Comparison of ENCODE assay signal across 10 mouse cellular contexts in the genomic region with DNA sequence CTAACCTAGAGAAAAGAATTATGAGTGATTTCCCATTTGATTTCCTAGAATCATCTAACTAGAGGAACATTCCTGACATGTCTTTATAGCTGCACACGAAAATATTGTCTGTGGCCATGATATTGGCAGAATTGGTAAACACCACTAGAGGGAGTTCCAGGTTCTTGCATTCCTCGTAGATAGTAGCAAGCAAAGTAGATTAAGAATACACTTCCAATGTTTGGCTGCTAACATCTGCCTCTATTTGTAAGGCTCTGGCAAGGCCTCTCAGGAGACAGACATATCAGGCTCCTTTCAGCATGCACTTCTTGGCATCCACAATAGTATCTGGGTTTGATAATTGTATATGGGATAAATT. TPM values are rescaled to one million over a fixed set of nuclear protein-coding genes. Genes with fewer than 3 reads are reported as not detected.
DNase-seq lines count a peak whose midpoint lies in the region; ATAC-seq and TF ChIP-seq lines count a peak whose summit lies in the region.
"Had no signal": no experiment of that assay in that cellular context is flagged by ENCODE, and none has a peak within 500 bp of the region (broad histone marks: within the 10 kb centered on the region; RNA-seq: fewer than 3 reads in every experiment).

No protein-coding gene starts in this region.

- peak; percentile 54 for DNase-seq in heart, adult 11 months
- DNase-seq in thymus, adult 2 months, result peak; percentile 19
- no peak for DNase-seq in thymus, adult 18-20 months
- peak; percentile 55 for DNase-seq in retina, postnatal 1 day
- DNase-seq in cerebellum, adult 18-20 months, result no peak
- DNase-seq in right cerebral cortex, adult 18-20 months, result no peak

- TF ChIP-seq CTCF in thymus, adult 2 months (IDR thresholded peaks at IDR 0.05; ENCODE audit: borderline replicate concordance, control insufficient read depth, extremely low read depth, insufficient read depth, low read length, poor library complexity), result no peak

- no peaks in the 10 kb centered on the region for H3K9me3 ChIP-seq in heart, embryonic 12.5 days (replicated peaks)
- H3K9me3 ChIP-seq in erythroblast, embryonic 14.5 days (ENCODE audit: control insufficient read depth, low read length), result no peaks in the 10 kb centered on the region
- H3K9me3 ChIP-seq: forebrain, embryonic 15.5 days; limb, embryonic 12.5 days had no signal

- no peak overlapping the region for H3K4me3 ChIP-seq in heart, embryonic 12.5 days
- H3K4me3 ChIP-seq in thymus, adult 2 months (ENCODE audit: control insufficient read depth, insufficient read depth, low read length), result no peak overlapping the region
- peak overlapping the region; percentile 100 for H3K4me3 ChIP-seq in erythroblast, embryonic 14.5 days (replicated peaks)

- H3K36me3 ChIP-seq in heart, embryonic 12.5 days, result no peaks in the 10 kb centered on the region
- H3K36me3 ChIP-seq in thymus, adult 2 months (ENCODE audit: control insufficient read depth, insufficient read depth, low read length), result no peaks in the 10 kb centered on the region
- peaks cover 21% of the 10 kb centered on the region for H3K36me3 ChIP-seq in erythroblast, embryonic 14.5 days (ENCODE audit: control insufficient read depth)
- H3K36me3 ChIP-seq: forebrain, embryonic 15.5 days had no signal

- no peak for ATAC-seq in heart, embryonic 12.5 days (ENCODE audit: insufficient number of reproducible peaks, low FRiP score)

- peaks cover 24% of the 10 kb centered on the region for H3K27me3 ChIP-seq in heart, embryonic 12.5 days (replicated peaks)
- H3K27me3 ChIP-seq in thymus, adult 2 months (ENCODE audit: control insufficient read depth, insufficient read depth, low read length), result no peaks in the 10 kb centered on the region; the same call in 1 of the 2 replicates
- peaks cover 27% of the 10 kb centered on the region for H3K27me3 ChIP-seq in erythroblast, embryonic 14.5 days (ENCODE audit: control insufficient read depth)
- H3K27me3 ChIP-seq: forebrain, embryonic 15.5 days had no signal

- no peak overlapping the region for H3K4me2 ChIP-seq in heart, embryonic 12.5 days

- WGBS in heart, embryonic 12.5 days, result 19% methylated on average over 2 of the region's 2 CpGs
- 4% methylated on average over 2 of the region's 2 CpGs for WGBS in thymus, adult 2 months

- no peak overlapping the region for H3K9ac ChIP-seq in heart, embryonic 12.5 days
- H3K9ac ChIP-seq: limb, embryonic 12.5 days had no signal

- no peak for TF ChIP-seq POLR2A in thymus, adult 2 months (IDR thresholded peaks at IDR 0.05; ENCODE audit: control insufficient read depth, extremely low read depth, insufficient read depth, low read length, poor library complexity)

- peaks cover 5% of the 10 kb centered on the region; the same call in 1 of the 2 replicates for H3K4me1 ChIP-seq in heart, embryonic 12.5 days (replicated peaks)
- H3K4me1 ChIP-seq in thymus, adult 2 months (replicated peaks; ENCODE audit: control insufficient read depth, insufficient read depth, low read length), result peaks cover 4% of the 10 kb centered on the region
- peaks cover 20% of the 10 kb centered on the region for H3K4me1 ChIP-seq in erythroblast, embryonic 14.5 days (ENCODE audit: control insufficient read depth)

- no peak overlapping the region for H3K27ac ChIP-seq in heart, embryonic 12.5 days (ENCODE audit: poor library complexity, severe bottlenecking)
- no peak overlapping the region for H3K27ac ChIP-seq in thymus, adult 2 months (ENCODE audit: control insufficient read depth, insufficient read depth, low read length)

RNA-seq across cellular contexts. Expression of gene Bub1, which starts 1.1 kb away (rescaled TPM):
- 50.0 and 54.9 TPM in 2 replicates for polyA plus RNA-seq in heart, embryonic 12.5 days (2016; fragmentation: Nextera tagmentation; extraction: Ambion mirVana)
- 9.9 and 10.6 TPM in 2 replicates for polyA plus RNA-seq in thymus, adult 2 months (2012; rRNA removed)
- 1.3 and 1.6 TPM in 2 replicates for polyA plus RNA-seq in erythroblast, embryonic 14.5 days (2012)

RNA-seq across cellular contexts. Expression of gene Acoxl, which starts 5.9 kb away (rescaled TPM):
- 0.19 and 0.32 TPM in 2 replicates for polyA plus RNA-seq in heart, embryonic 12.5 days (2016; fragmentation: Nextera tagmentation; extraction: Ambion mirVana)
- 1.7 and 1.9 TPM in 2 replicates for polyA plus RNA-seq in thymus, adult 2 months (2012; rRNA removed)
- not detected in 2 replicates for polyA plus RNA-seq in erythroblast, embryonic 14.5 days (2012)

RNA-seq across cellular contexts. Expression of gene Mtln, which starts 40.5 kb away (rescaled TPM):
- 40.5 and 40.9 TPM in 2 replicates for polyA plus RNA-seq in heart, embryonic 12.5 days (2016; fragmentation: Nextera tagmentation; extraction: Ambion mirVana)
- polyA plus RNA-seq in thymus, adult 2 months (2012; rRNA removed), result 41.9 and 55.4 TPM in 2 replicates
- 4.0 TPM in 2 replicates for polyA plus RNA-seq in erythroblast, embryonic 14.5 days (2012)

RNA-seq across cellular contexts. Expression of gene Nphp1, which starts 44.1 kb away (rescaled TPM):
- polyA plus RNA-seq in heart, embryonic 12.5 days (2016; fragmentation: Nextera tagmentation; extraction: Ambion mirVana), result 14.8 and 15.6 TPM in 2 replicates
- polyA plus RNA-seq in thymus, adult 2 months (2012; rRNA removed), result 5.5 and 5.6 TPM in 2 replicates
- polyA plus RNA-seq in erythroblast, embryonic 14.5 days (2012), result 0.31 and 0.55 TPM in 2 replicates

Comparison
In these comparisons a context has a peak if more than half of its experiments do, and no peak if none do; other contexts are left out.
1. DNase-seq: peak in heart, adult 11 months (single experiment), thymus, adult 2 months (single experiment) and retina, postnatal 1 day (single experiment); none in thymus, adult 18-20 months (0 of 2), cerebellum, adult 18-20 months (0 of 2) and right cerebral cortex, adult 18-20 months (single experiment).